Mouse (Mus musculus): Measurements from ENCODE around the gene Nploc4.

- TF ChIP-seq EP300 (IDR thresholded peaks at IDR 0.05; ENCODE audit: low read depth) (no peak), CTCF (IDR thresholded peaks at IDR 0.05; ENCODE audit: low read depth) (no peak)
Measured at GRCm38 (mm10) chr11:120351250-120352092, 86.0 kb downstream of the Nploc4 start.
